In genomic region chr4:63437119-63437815, GRCm38 (mm10) we compare ENCODE assay signal across 12 mouse cellular contexts. TPM values are rescaled to one million over a fixed set of nuclear protein-coding genes. Genes with fewer than 3 reads are reported as not detected.
DNase-seq lines count a peak whose midpoint lies in the region; ATAC-seq and TF ChIP-seq lines count a peak whose summit lies in the region.
"Had no signal": no experiment of that assay in that cellular context is flagged by ENCODE, and none has a peak within 500 bp of the region (broad histone marks: within the 10 kb centered on the region; RNA-seq: fewer than 3 reads in every experiment).

No protein-coding gene starts in this region.

- H3K4me2 ChIP-seq in neural tube, embryonic 11.5 days (ENCODE audit: low read depth), result no peak overlapping the region
- H3K4me2 ChIP-seq in hindbrain, embryonic 16.5 days (ENCODE audit: low read length), result no peak overlapping the region

- H3K4me1 ChIP-seq in heart, adult 2 months (ENCODE audit: control insufficient read depth, insufficient read depth, low read length), result peaks cover 3% of the 10 kb centered on the region; the same call in 1 of the 2 replicates
- no peaks in the 10 kb centered on the region; the same call in 1 of the 2 replicates for H3K4me1 ChIP-seq in neural tube, embryonic 11.5 days (ENCODE audit: control insufficient read depth, insufficient read depth, low read length)
- peaks cover 4% of the 10 kb centered on the region; the same call in 1 of the 2 replicates for H3K4me1 ChIP-seq in hindbrain, embryonic 16.5 days (ENCODE audit: control insufficient read depth, insufficient read depth, low read depth, low read length)

- DNase-seq in heart, adult 2 months, result peak in 1 of 2 experiments; percentile 28
- DNase-seq in heart, postnatal 36 days, result no peak
- DNase-seq in neural tube, embryonic 11.5 days (ENCODE audit: low spot score), result peak; percentile 30
- DNase-seq in neural tube, embryonic 10.5 days (ENCODE audit: extremely low spot score, low spot score), result no peak
- DNase-seq in layer of hippocampus, postnatal 36 days, result no peak
- DNase-seq in spleen, postnatal 36 days (ENCODE audit: low spot score in 2 of 2), result no peak
- no peak for DNase-seq in ovary, postnatal 36 days (ENCODE audit: low spot score)
- DNase-seq: kidney, postnatal 25 days; left cerebral cortex, postnatal 4 days; right cerebral cortex, postnatal 14 days; thymus, adult 2 months had no signal

- 0 out of 2 replicates have a peak, but pooled peaks have one; percentile 21 for TF ChIP-seq EP300 in heart, adult 2 months (IDR thresholded peaks at IDR 0.05; ENCODE audit: insufficient read depth, low read depth, low read length)

- H3K9ac ChIP-seq in heart, adult 2 months (ENCODE audit: low read depth, low read length), result no peak overlapping the region
- H3K9ac ChIP-seq in neural tube, embryonic 11.5 days (ENCODE audit: low read length), result no peak overlapping the region
- H3K9ac ChIP-seq in hindbrain, embryonic 16.5 days (ENCODE audit: low read depth, low read length), result no peak overlapping the region

- H3K27me3 ChIP-seq in heart, adult 2 months (ENCODE audit: control insufficient read depth, insufficient read depth, low read length), result no peaks in the 10 kb centered on the region
- no peaks in the 10 kb centered on the region for H3K27me3 ChIP-seq in neural tube, embryonic 11.5 days (ENCODE audit: control insufficient read depth, insufficient read depth, low read length)
- H3K27me3 ChIP-seq in hindbrain, embryonic 16.5 days (replicated peaks; ENCODE audit: control insufficient read depth, insufficient read depth, low read length), result no peaks in the 10 kb centered on the region; the same call in 1 of the 2 replicates

- H3K27ac ChIP-seq in heart, adult 2 months, result no peak overlapping the region; the same call in 1 of the 2 replicates
- H3K27ac ChIP-seq in neural tube, embryonic 11.5 days (ENCODE audit: low read depth, low read length), result no peak overlapping the region
- no peak overlapping the region for H3K27ac ChIP-seq in hindbrain, embryonic 16.5 days (ENCODE audit: low read depth, low read length)

- H3K4me3 ChIP-seq in heart, adult 2 months, result no peak overlapping the region
- H3K4me3 ChIP-seq in neural tube, embryonic 11.5 days (ENCODE audit: low read depth, low read length), result no peak overlapping the region
- H3K4me3 ChIP-seq in hindbrain, embryonic 16.5 days (ENCODE audit: low read length), result no peak overlapping the region

- H3K9me3 ChIP-seq in neural tube, embryonic 11.5 days (ENCODE audit: control insufficient read depth, low read length), result no peaks in the 10 kb centered on the region
- H3K9me3 ChIP-seq in hindbrain, embryonic 16.5 days (ENCODE audit: control insufficient read depth, low read length), result no peaks in the 10 kb centered on the region

- no peak for TF ChIP-seq CTCF in heart, adult 2 months (IDR thresholded peaks at IDR 0.05)

- 46% methylated on average over 16 of the region's 16 CpGs for WGBS in heart, adult 2 months
- 80% methylated on average over 16 of the region's 16 CpGs for WGBS in neural tube, embryonic 11.5 days
- WGBS in hindbrain, embryonic 16.5 days, result 61% methylated on average over 16 of the region's 16 CpGs

- H3K79me2 ChIP-seq in heart, adult 2 months (replicated peaks; ENCODE audit: control insufficient read depth, insufficient read depth, low read length), result no peaks in the 10 kb centered on the region

- no peak for TF ChIP-seq POLR2A in heart, adult 2 months (IDR thresholded peaks at IDR 0.05; ENCODE audit: insufficient read depth, low read depth, low read length)

- no peak for ATAC-seq in neural tube, embryonic 11.5 days (ENCODE audit: insufficient read depth, low FRiP score, low TSS enrichment)
- ATAC-seq in hindbrain, embryonic 16.5 days, result peak; percentile 53; the same call in 1 of the 2 replicates

- intact Hi-C loops in heart, adult 2 months (cut with DNase I), result no loop called here
- intact Hi-C loops in heart, postnatal 36 days (cut with DNase I), result no loop called here

- no peaks in the 10 kb centered on the region for H3K36me3 ChIP-seq in heart, adult 2 months (ENCODE audit: control insufficient read depth, insufficient read depth, low read length)
- H3K36me3 ChIP-seq in neural tube, embryonic 11.5 days (ENCODE audit: control insufficient read depth, insufficient read depth, low read length), result no peaks in the 10 kb centered on the region
- no peaks in the 10 kb centered on the region for H3K36me3 ChIP-seq in hindbrain, embryonic 16.5 days (ENCODE audit: control insufficient read depth, insufficient read depth, low read length)

RNA-seq across cellular contexts. Expression of gene Akna, which starts 34.1 kb away (rescaled TPM):
- total RNA-seq in heart, adult 2 months (2021), result 1 to 10 TPM; 3.5 to 3.9 TPM
- 3.4 and 4.8 TPM in 2 replicates for polyA plus RNA-seq in heart, adult 2 months (2012; rRNA removed)
- 1 to 10 TPM; 3.6 to 4.0 TPM for total RNA-seq in heart, postnatal 36 days (2021)
- 6.0 and 6.9 TPM in 2 replicates for polyA plus RNA-seq in neural tube, embryonic 11.5 days (2014; fragmentation: Nextera tagmentation; extraction: Ambion mirVana)
- 4.6 and 6.5 TPM in 2 replicates for polyA plus RNA-seq in hindbrain, embryonic 16.5 days (2015; fragmentation: Nextera tagmentation; extraction: Ambion mirVana)
- 1 to 10 TPM; 2.8 to 3.0 TPM for total RNA-seq in layer of hippocampus, postnatal 36 days (2021)

RNA-seq across cellular contexts. Expression of gene Whrn, which starts 58.5 kb away (rescaled TPM):
- total RNA-seq in heart, adult 2 months (2021), result 10 to 100 TPM; 29.9 to 31.4 TPM
- 33.9 and 44.7 TPM in 2 replicates for polyA plus RNA-seq in heart, adult 2 months (2012; rRNA removed)
- total RNA-seq in heart, postnatal 36 days (2021), result 10 to 100 TPM; 26.3 to 33.2 TPM
- polyA plus RNA-seq in neural tube, embryonic 11.5 days (2014; fragmentation: Nextera tagmentation; extraction: Ambion mirVana), result 8.0 and 10.5 TPM in 2 replicates
- polyA plus RNA-seq in hindbrain, embryonic 16.5 days (2015; fragmentation: Nextera tagmentation; extraction: Ambion mirVana), result 5.0 and 5.4 TPM in 2 replicates
- total RNA-seq in layer of hippocampus, postnatal 36 days (2021), result 10 to 100 TPM; 18.8 to 22.3 TPM
